28 mouse cellular contexts compared by ENCODE assay signal in the genomic region with DNA sequence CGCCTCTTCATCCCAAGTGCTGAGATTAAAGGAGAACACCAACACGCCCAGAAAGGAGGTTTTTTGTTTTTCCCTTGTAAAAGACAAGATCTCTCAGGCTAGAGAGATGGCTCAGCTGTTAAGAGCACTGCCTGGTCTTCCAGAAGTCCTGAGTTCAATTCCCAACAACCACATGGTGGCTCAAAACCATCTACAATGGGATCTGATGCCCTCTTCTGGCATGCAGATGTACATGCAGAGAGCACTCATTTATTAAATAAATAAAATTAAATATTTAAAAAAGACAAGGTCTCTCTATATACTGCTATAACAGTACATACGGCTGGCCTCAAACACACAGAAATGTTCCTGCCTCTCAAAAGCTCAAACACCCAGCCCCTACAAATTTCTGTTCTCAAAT. TPM values are rescaled to one million over a fixed set of nuclear protein-coding genes. Genes with fewer than 3 reads are reported as not detected.
DNase-seq lines count a peak whose midpoint lies in the region; ATAC-seq and TF ChIP-seq lines count a peak whose summit lies in the region.
"Had no signal": no experiment of that assay in that cellular context is flagged by ENCODE, and none has a peak within 500 bp of the region (broad histone marks: within the 10 kb centered on the region; RNA-seq: fewer than 3 reads in every experiment).

No protein-coding gene starts in this region.

- TF ChIP-seq CTCF in forebrain, postnatal 0 days (IDR thresholded peaks at IDR 0.05; ENCODE audit: low read depth) = peak; percentile 42; the same call in 1 of the 2 replicates
- peak; percentile 51 for TF ChIP-seq CTCF in kidney, postnatal 0 days (IDR thresholded peaks at IDR 0.05; ENCODE audit: low read depth)
- TF ChIP-seq CTCF in lung, postnatal 0 days (IDR thresholded peaks at IDR 0.05) = peak; percentile 45
- no peak for TF ChIP-seq CTCF in lung, adult 2 months (IDR thresholded peaks at IDR 0.05; ENCODE audit: insufficient read depth, low read length)

- 0 out of 2 replicates have a peak, but pooled peaks cover 2% of the 10 kb centered on the region for H3K36me3 ChIP-seq in forebrain, postnatal 0 days (ENCODE audit: insufficient read depth)
- peaks cover 33% of the 10 kb centered on the region for H3K36me3 ChIP-seq in forebrain, embryonic 15.5 days
- H3K36me3 ChIP-seq in kidney, postnatal 0 days (ENCODE audit: insufficient read depth, low read length) = peaks cover 15% of the 10 kb centered on the region
- H3K36me3 ChIP-seq in lung, postnatal 0 days (ENCODE audit: insufficient read depth, low read length) = peaks cover 2% of the 10 kb centered on the region; the same call in 1 of the 2 replicates

- H3K27ac ChIP-seq in forebrain, postnatal 0 days (ENCODE audit: low read depth, low read length) = no peak overlapping the region
- no peak overlapping the region for H3K27ac ChIP-seq in forebrain, embryonic 15.5 days (replicated peaks)
- no peak overlapping the region for H3K27ac ChIP-seq in kidney, postnatal 0 days
- no peak overlapping the region for H3K27ac ChIP-seq in lung, postnatal 0 days (ENCODE audit: low read length)
- H3K27ac ChIP-seq: embryonic facial prominence, embryonic 15.5 days; hindbrain, embryonic 15.5 days; intestine, embryonic 15.5 days; kidney, embryonic 15.5 days; limb, embryonic 13.5 days; liver, embryonic 15.5 days; midbrain, embryonic 12.5 days had no signal

- no peak for TF ChIP-seq POLR2A in lung, adult 2 months (IDR thresholded peaks at IDR 0.05; ENCODE audit: borderline replicate concordance, extremely low read depth, low read depth, low read length)

- no peak for DNase-seq in forebrain, postnatal 0 days
- no peak for DNase-seq in kidney, postnatal 0 days (ENCODE audit: low spot score)
- DNase-seq in kidney, postnatal 14 days = no peak
- no peak for DNase-seq in lung, postnatal 0 days (ENCODE audit: low spot score)
- no peak for DNase-seq in lung, adult 2 months
- no peak for DNase-seq in thymus, postnatal 10 days (ENCODE audit: low spot score in 2 of 2)
- DNase-seq in left cerebral cortex, postnatal 4 days = no peak
- DNase-seq: adrenal gland, postnatal 14 days; cerebellum, adult 8-10 months; gastrocnemius, postnatal 14 days; heart, postnatal 4 days; thymus, adult 2 months had no signal

- no peaks in the 10 kb centered on the region for H3K9me3 ChIP-seq in forebrain, postnatal 0 days (ENCODE audit: low read length)
- H3K9me3 ChIP-seq in forebrain, embryonic 15.5 days = no peaks in the 10 kb centered on the region
- H3K9me3 ChIP-seq in kidney, postnatal 0 days (replicated peaks; ENCODE audit: low read length) = no peaks in the 10 kb centered on the region
- no peaks in the 10 kb centered on the region for H3K9me3 ChIP-seq in lung, postnatal 0 days (ENCODE audit: low read length)
- H3K9me3 ChIP-seq: embryonic facial prominence, embryonic 15.5 days; hindbrain, embryonic 15.5 days; intestine, embryonic 15.5 days; kidney, embryonic 15.5 days; limb, embryonic 13.5 days; liver, embryonic 15.5 days; midbrain, embryonic 12.5 days had no signal

- no peak overlapping the region for H3K4me2 ChIP-seq in forebrain, postnatal 0 days (ENCODE audit: low read depth)
- no peak overlapping the region for H3K4me2 ChIP-seq in forebrain, embryonic 15.5 days (replicated peaks)
- H3K4me2 ChIP-seq in kidney, postnatal 0 days (ENCODE audit: low read length) = no peak overlapping the region
- no peak overlapping the region for H3K4me2 ChIP-seq in lung, postnatal 0 days (replicated peaks; ENCODE audit: low read depth, low read length)
- H3K4me2 ChIP-seq: embryonic facial prominence, embryonic 15.5 days; hindbrain, embryonic 15.5 days; intestine, embryonic 15.5 days; kidney, embryonic 15.5 days; limb, embryonic 13.5 days; liver, embryonic 15.5 days; midbrain, embryonic 12.5 days had no signal

- TF ChIP-seq EP300 in lung, postnatal 0 days (IDR thresholded peaks at IDR 0.05) = no peak

- no peaks in the 10 kb centered on the region for H3K27me3 ChIP-seq in forebrain, postnatal 0 days (ENCODE audit: insufficient read depth, low read length)
- no peaks in the 10 kb centered on the region for H3K27me3 ChIP-seq in forebrain, embryonic 15.5 days
- no peaks in the 10 kb centered on the region for H3K27me3 ChIP-seq in kidney, postnatal 0 days (ENCODE audit: insufficient read depth, low read length)
- no peaks in the 10 kb centered on the region for H3K27me3 ChIP-seq in lung, postnatal 0 days (replicated peaks; ENCODE audit: insufficient read depth, low read length)
- H3K27me3 ChIP-seq: embryonic facial prominence, embryonic 15.5 days; hindbrain, embryonic 15.5 days; intestine, embryonic 15.5 days; kidney, embryonic 15.5 days; limb, embryonic 13.5 days; liver, embryonic 15.5 days; midbrain, embryonic 12.5 days had no signal

- WGBS in forebrain, postnatal 0 days = 86% methylated on average over 3 of the region's 3 CpGs
- 94% methylated on average over 3 of the region's 3 CpGs for WGBS in forebrain, embryonic 15.5 days
- WGBS in kidney, postnatal 0 days = 79% methylated on average over 3 of the region's 3 CpGs
- WGBS in lung, postnatal 0 days = 78% methylated on average over 3 of the region's 3 CpGs
- 78% methylated on average over 3 of the region's 3 CpGs for WGBS in lung, adult 2 months

- ATAC-seq in forebrain, postnatal 0 days = no peak
- ATAC-seq in forebrain, embryonic 15.5 days (replicated peaks) = no peak
- no peak for ATAC-seq in kidney, postnatal 0 days (replicated peaks; ENCODE audit: low FRiP score, low read depth)
- no peak for ATAC-seq in lung, postnatal 0 days
- ATAC-seq: forebrain, embryonic 14.5 days; intestine, embryonic 15.5 days had no signal

- no peaks in the 10 kb centered on the region for H3K4me1 ChIP-seq in forebrain, postnatal 0 days (ENCODE audit: insufficient read depth)
- no peaks in the 10 kb centered on the region for H3K4me1 ChIP-seq in forebrain, embryonic 15.5 days
- H3K4me1 ChIP-seq in kidney, postnatal 0 days (replicated peaks; ENCODE audit: insufficient read depth, low read length) = peaks cover 23% of the 10 kb centered on the region
- H3K4me1 ChIP-seq in lung, postnatal 0 days (ENCODE audit: insufficient read depth, low read depth, low read length) = peaks cover 9% of the 10 kb centered on the region; the same call in 1 of the 2 replicates
- no peaks in the 10 kb centered on the region for H3K4me1 ChIP-seq in lung, adult 2 months (ENCODE audit: control insufficient read depth, insufficient read depth, low read length)
- H3K4me1 ChIP-seq: hindbrain, embryonic 15.5 days had no signal

- H3K4me3 ChIP-seq in forebrain, postnatal 0 days (ENCODE audit: low read depth, low read length) = no peak overlapping the region
- H3K4me3 ChIP-seq in forebrain, embryonic 15.5 days = no peak overlapping the region
- H3K4me3 ChIP-seq in kidney, postnatal 0 days (replicated peaks; ENCODE audit: low read depth, low read length) = no peak overlapping the region
- H3K4me3 ChIP-seq in lung, postnatal 0 days (ENCODE audit: low read depth, low read length) = no peak overlapping the region
- H3K4me3 ChIP-seq in lung, adult 2 months (replicated peaks; ENCODE audit: extremely low read depth, low read depth, low read length) = no peak overlapping the region
- H3K4me3 ChIP-seq: embryonic facial prominence, embryonic 15.5 days; hindbrain, embryonic 15.5 days; intestine, embryonic 15.5 days; kidney, embryonic 15.5 days; limb, embryonic 13.5 days; liver, embryonic 15.5 days; midbrain, embryonic 12.5 days had no signal

- intact Hi-C loops in left cerebral cortex, postnatal 4 days (cut with DNase I) = loop anchor here (10.0 kb wide), 1 partner anchor 104 kb away; no protein-coding TSS in a partner anchor

- H3K9ac ChIP-seq in forebrain, postnatal 0 days = no peak overlapping the region
- no peak overlapping the region for H3K9ac ChIP-seq in forebrain, embryonic 15.5 days (replicated peaks)
- H3K9ac ChIP-seq in kidney, postnatal 0 days (ENCODE audit: low read depth, low read length) = no peak overlapping the region
- no peak overlapping the region for H3K9ac ChIP-seq in lung, postnatal 0 days (replicated peaks; ENCODE audit: low read depth)
- H3K9ac ChIP-seq: embryonic facial prominence, embryonic 15.5 days; hindbrain, embryonic 15.5 days; intestine, embryonic 15.5 days; kidney, embryonic 15.5 days; limb, embryonic 13.5 days; liver, embryonic 15.5 days; midbrain, embryonic 12.5 days had no signal

RNA-seq across cellular contexts. Expression of a gene that starts 27.3 kb away (rescaled TPM):
- total RNA-seq in forebrain, postnatal 0 days (2014; rRNA removed) = 3.0 and 3.3 TPM in 2 replicates
- 1.8 and 2.5 TPM in 2 replicates for polyA plus RNA-seq in forebrain, postnatal 0 days (2015; fragmentation: Nextera tagmentation; extraction: Ambion mirVana)
- 22.0 and 27.1 TPM in 2 replicates for polyA plus RNA-seq in forebrain, embryonic 15.5 days (2015; fragmentation: Nextera tagmentation; extraction: Ambion mirVana)
- 14.9 and 20.5 TPM in 2 replicates for polyA plus RNA-seq in kidney, postnatal 0 days (2015; fragmentation: Nextera tagmentation; extraction: Ambion mirVana)
- 4.3 and 6.1 TPM in 2 replicates for polyA plus RNA-seq in lung, postnatal 0 days (2015; fragmentation: Nextera tagmentation; extraction: Ambion mirVana)
- 1.4 and 1.6 TPM in 2 replicates for polyA plus RNA-seq in lung, adult 2 months (2012; rRNA removed)
- total RNA-seq in left cerebral cortex, postnatal 4 days (2021) = 1 to 10 TPM; 2.6 to 3.5 TPM
- total RNA-seq: megakaryocyte, adult 5-6 weeks had no signal
- polyA plus RNA-seq: small intestine, adult 2 months had no signal

RNA-seq across cellular contexts. Expression of a gene that starts 45.9 kb away (rescaled TPM):
- not detected in 2 replicates for total RNA-seq in forebrain, postnatal 0 days (2014; rRNA removed)
- polyA plus RNA-seq in forebrain, postnatal 0 days (2015; fragmentation: Nextera tagmentation; extraction: Ambion mirVana) = not detected in 2 replicates
- not detected in 2 replicates for polyA plus RNA-seq in forebrain, embryonic 15.5 days (2015; fragmentation: Nextera tagmentation; extraction: Ambion mirVana)
- not detected in 2 replicates for polyA plus RNA-seq in kidney, postnatal 0 days (2015; fragmentation: Nextera tagmentation; extraction: Ambion mirVana)
- polyA plus RNA-seq in lung, postnatal 0 days (2015; fragmentation: Nextera tagmentation; extraction: Ambion mirVana) = not detected in 2 replicates
- polyA plus RNA-seq in lung, adult 2 months (2012; rRNA removed) = not detected in 2 replicates
- total RNA-seq in left cerebral cortex, postnatal 4 days (2021) = not detected
- total RNA-seq: adrenal gland, postnatal 14 days; gastrocnemius, postnatal 14 days; heart, adult 8-10 months; heart, postnatal 4 days; layer of hippocampus, postnatal 25 days; left cerebral cortex, postnatal 10 days; megakaryocyte, adult 5-6 weeks had no signal
- polyA plus RNA-seq: embryonic facial prominence, embryonic 15.5 days; forebrain, embryonic 14.5 days; heart, embryonic 14.5 days; hindbrain, embryonic 15.5 days; kidney, embryonic 15.5 days; limb, embryonic 13.5 days; liver, embryonic 15.5 days; midbrain, embryonic 12.5 days; neural tube, embryonic 11.5 days had no signal

RNA-seq across cellular contexts. Expression of a gene that starts 56.2 kb away (rescaled TPM):
- total RNA-seq in forebrain, postnatal 0 days (2014; rRNA removed) = 36.5 and 36.7 TPM in 2 replicates
- 112 and 120 TPM in 2 replicates for polyA plus RNA-seq in forebrain, postnatal 0 days (2015; fragmentation: Nextera tagmentation; extraction: Ambion mirVana)
- 136 and 142 TPM in 2 replicates for polyA plus RNA-seq in forebrain, embryonic 15.5 days (2015; fragmentation: Nextera tagmentation; extraction: Ambion mirVana)
- polyA plus RNA-seq in kidney, postnatal 0 days (2015; fragmentation: Nextera tagmentation; extraction: Ambion mirVana) = 85.8 and 90.6 TPM in 2 replicates
- polyA plus RNA-seq in lung, postnatal 0 days (2015; fragmentation: Nextera tagmentation; extraction: Ambion mirVana) = 72.9 and 77.9 TPM in 2 replicates
- 18.1 and 24.1 TPM in 2 replicates for polyA plus RNA-seq in lung, adult 2 months (2012; rRNA removed)
- total RNA-seq in left cerebral cortex, postnatal 4 days (2021) = 10 to 100 TPM; 88.0 to 94.0 TPM
